Mouse (Mus musculus) c-Kit-positive CD71-negative TER-119-negative erythroid progenitor cells, embryonic 14.5 days (primary cell): Measurements from ENCODE around the gene Rpap3.

Experiments used
- DNase-seq: peaks from one replicate; pipeline ENCODE4 v3.0.0-alpha.2; 2013; ENCODE audit warnings: low read depth

Rpap3 gene

GRCm38 (mm10) chr15:97730365-97730764, 24.7 kb upstream of the Rpap3 start:
- no peak for DNase-seq

- no peak for DNase-seq
These were observed 23.2 kb upstream of the Rpap3 start for GRCm38 (mm10) chr15:97728804-97729203.

- no peak for DNase-seq
These were observed 22.8 kb upstream of the Rpap3 start for GRCm38 (mm10) chr15:97728394-97728793.

GRCm38 (mm10) chr15:97727520-97727919, 21.9 kb upstream of the Rpap3 start:
- DNase-seq, result no peak

GRCm38 (mm10) chr15:97727048-97727447, 21.4 kb upstream of the Rpap3 start:
- DNase-seq, result no peak

- DNase-seq, result no peak
These were observed 20.7 kb upstream of the Rpap3 start for GRCm38 (mm10) chr15:97726310-97726709.

GRCm38 (mm10) chr15:97725198-97725785, 19.7 kb upstream of the Rpap3 start:
- DNase-seq, result no peak

GRCm38 (mm10) chr15:97724346-97725197, 18.9 kb upstream of the Rpap3 start:
- no peak for DNase-seq

GRCm38 (mm10) chr15:97723536-97724345, 18.1 kb upstream of the Rpap3 start:
- no peak for DNase-seq

- no peak for DNase-seq
These were observed 15.5 kb upstream of the Rpap3 start for GRCm38 (mm10) chr15:97721008-97721701.

GRCm38 (mm10) chr15:97720026-97720675, 14.5 kb upstream of the Rpap3 start:
- DNase-seq, result no peak

GRCm38 (mm10) chr15:97719494-97719893, 13.9 kb upstream of the Rpap3 start:
- DNase-seq, result no peak

- DNase-seq, result no peak
These were observed 13.0 kb upstream of the Rpap3 start for GRCm38 (mm10) chr15:97718535-97719155.

- peak; percentile 50 for DNase-seq
These were observed 12.4 kb upstream of the Rpap3 start for GRCm38 (mm10) chr15:97717861-97718534.

GRCm38 (mm10) chr15:97716782-97717181, 11.2 kb upstream of the Rpap3 start:
- no peak for DNase-seq

GRCm38 (mm10) chr15:97715734-97716133, 10.1 kb upstream of the Rpap3 start:
- DNase-seq, result no peak

GRCm38 (mm10) chr15:97715083-97715482, 9.5 kb upstream of the Rpap3 start:
- no peak for DNase-seq

GRCm38 (mm10) chr15:97712546-97712945, 6.9 kb upstream of the Rpap3 start:
- no peak for DNase-seq

- DNase-seq, result no peak
These were observed 5.3 kb upstream of the Rpap3 start for GRCm38 (mm10) chr15:97710906-97711305.

- no peak for DNase-seq
These were observed 9.0 kb downstream of the Rpap3 start for GRCm38 (mm10) chr15:97696616-97697015.

GRCm38 (mm10) chr15:97693411-97693810, 12.2 kb downstream of the Rpap3 start:
- no peak for DNase-seq
